Mouse (Mus musculus) layer of hippocampus, adult 9-10 months (tissue): ENCODE measurements around the gene Tssk2.

Source experiments
- DNase-seq: peaks from one replicate; pipeline ENCODE4 v3.0.0; 2022; ENCODE audit warnings: low spot score

Tssk2 gene

GRCm38 (mm10) chr16:17949421-17949877 lies 51.0 kb downstream of the Tssk2 start:
- no peak for DNase-seq
